Mouse (Mus musculus): ENCODE results near the gene 0610040J01Rik. TPM values are rescaled to one million over a fixed set of nuclear protein-coding genes. Genes with fewer than 3 reads are reported as not detected.

Gene 0610040J01Rik
- total and polyA plus RNA-seq, 3 experiments: not detected

- no peak overlapping the region for H3K27ac ChIP-seq (ENCODE audit: control insufficient read depth, low read depth, low read length)
- no peaks in the 10 kb centered on the region for H3K27me3 ChIP-seq (ENCODE audit: control insufficient read depth in 1 of 2, insufficient read depth in 2 of 2, low read length in 2 of 2)
- H3K36me3 ChIP-seq (ENCODE audit: control insufficient read depth in 1 of 2, insufficient read depth in 2 of 2, low read length in 2 of 2): peaks cover 0 to 3% of the 10 kb centered on the region in 2 experiments; a peak in 1 of 4 replicates
- no peak overlapping the region for H3K4me3 ChIP-seq (ENCODE audit: control insufficient read depth in 1 of 2, insufficient read depth in 1 of 2, low read depth in 2 of 2, low read length in 2 of 2)
- no peak for DNase-seq (ENCODE audit: low read depth, low spot score)
- no peak overlapping the region for H3K9ac ChIP-seq (ENCODE audit: control insufficient read depth, low read depth, low read length, poor library complexity, severe bottlenecking)
- no peaks in the 10 kb centered on the region for H3K9me3 ChIP-seq (replicated peaks; ENCODE audit: insufficient read depth, low read length)
- peaks cover 0 to 12% of the 10 kb centered on the region in 2 experiments; a peak in 2 of 4 replicates for H3K4me1 ChIP-seq (ENCODE audit: control insufficient read depth in 1 of 2, insufficient read depth in 2 of 2, low read length in 2 of 2)
- TF ChIP-seq MEF2A (IDR thresholded peaks at IDR 0.05; ENCODE audit: extremely low read depth, insufficient replicate concordance, low read depth, low read length, poor library complexity, severe bottlenecking) (no peak), MXI1 (IDR thresholded peaks at IDR 0.05; ENCODE audit: low read depth, low read length) (no peak), BHLHE40 (IDR thresholded peaks at IDR 0.05; ENCODE audit: borderline replicate concordance, low read depth, low read length) (no peak), RCOR1 (IDR thresholded peaks at IDR 0.05; ENCODE audit: low read depth, low read length) (no peak), USF2 (IDR thresholded peaks at IDR 0.05; ENCODE audit: borderline replicate concordance in 1 of 2, insufficient read depth in 1 of 2, low read depth in 1 of 2, low read length in 2 of 2) (no peak), TBP (IDR thresholded peaks at IDR 0.05; ENCODE audit: low read depth, low read length) (no peak), MAX (IDR thresholded peaks at IDR 0.05; ENCODE audit: low read length) (no peak), POLR2AphosphoS5 (IDR thresholded peaks at IDR 0.05; ENCODE audit: borderline replicate concordance, low read depth, low read length) (no peak)
- H3K79me2 ChIP-seq (ENCODE audit: control insufficient read depth, insufficient read depth, low read length, poor library complexity): no peaks in the 10 kb centered on the region
Observed at GRCm38 (mm10) chr5:63923305-63924025, 111.3 kb downstream of the 0610040J01Rik start.

GRCm38 (mm10) chr5:63925035-63925628, 113.0 kb downstream of the 0610040J01Rik start:
- H3K9me3 ChIP-seq (replicated peaks; ENCODE audit: insufficient read depth, low read length): no peaks in the 10 kb centered on the region
- no peak overlapping the region for H3K9ac ChIP-seq (ENCODE audit: control insufficient read depth, low read depth, low read length, poor library complexity, severe bottlenecking)
- TF ChIP-seq EP300 (IDR thresholded peaks at IDR 0.05; ENCODE audit: low read depth in 1 of 2, low read length in 2 of 2): peak; percentile 45 to 62
- peak; percentile 53; the same call in 1 of the 2 replicates for TF ChIP-seq TCF12 (IDR thresholded peaks at IDR 0.05; ENCODE audit: low read depth, low read length)
- no peak for TF ChIP-seq POLR2A (IDR thresholded peaks at IDR 0.05; ENCODE audit: control insufficient read depth in 1 of 2, insufficient read depth in 1 of 2, low read depth in 1 of 2, low read length in 2 of 2, poor library complexity in 1 of 2)
- TF ChIP-seq GATA1 (IDR thresholded peaks at IDR 0.05; ENCODE audit: low read depth, low read length): peak; percentile 59
- TF ChIP-seq ZC3H11A (IDR thresholded peaks at IDR 0.05; ENCODE audit: low read depth, low read length): no peak
- TF ChIP-seq TBP (IDR thresholded peaks at IDR 0.05; ENCODE audit: low read depth, low read length): no peak
- peak; percentile 63; the same call in 1 of the 2 replicates for TF ChIP-seq ETS1 (IDR thresholded peaks at IDR 0.05; ENCODE audit: low read depth, low read length)
- no peak for TF ChIP-seq ZNF384 (IDR thresholded peaks at IDR 0.05; ENCODE audit: low read depth, low read length)
- TF ChIP-seq USF1 (IDR thresholded peaks at IDR 0.05; ENCODE audit: low read depth, low read length): no peak
- no peak for TF ChIP-seq MEF2A (IDR thresholded peaks at IDR 0.05; ENCODE audit: extremely low read depth, insufficient replicate concordance, low read depth, low read length, poor library complexity, severe bottlenecking)
- H3K27ac ChIP-seq (ENCODE audit: control insufficient read depth, low read depth, low read length): peak overlapping the region; percentile 42
- H3K4me1 ChIP-seq (ENCODE audit: control insufficient read depth in 1 of 2, insufficient read depth in 2 of 2, low read length in 2 of 2): peaks cover 0 to 12% of the 10 kb centered on the region in 2 experiments; a peak in 2 of 4 replicates
- no peak overlapping the region for H3K4me3 ChIP-seq (ENCODE audit: control insufficient read depth in 1 of 2, insufficient read depth in 1 of 2, low read depth in 2 of 2, low read length in 2 of 2)
- H3K79me2 ChIP-seq (ENCODE audit: control insufficient read depth, insufficient read depth, low read length, poor library complexity): no peaks in the 10 kb centered on the region
- peaks cover 0 to 3% of the 10 kb centered on the region in 2 experiments; a peak in 1 of 4 replicates for H3K36me3 ChIP-seq (ENCODE audit: control insufficient read depth in 1 of 2, insufficient read depth in 2 of 2, low read length in 2 of 2)
- H3K27me3 ChIP-seq (ENCODE audit: control insufficient read depth in 1 of 2, insufficient read depth in 2 of 2, low read length in 2 of 2): no peaks in the 10 kb centered on the region
- DNase-seq (ENCODE audit: low read depth, low spot score): peak; percentile 52

All from MEL (cell line).